ENCODE assay signal across 12 mouse cellular contexts in the genomic region with DNA sequence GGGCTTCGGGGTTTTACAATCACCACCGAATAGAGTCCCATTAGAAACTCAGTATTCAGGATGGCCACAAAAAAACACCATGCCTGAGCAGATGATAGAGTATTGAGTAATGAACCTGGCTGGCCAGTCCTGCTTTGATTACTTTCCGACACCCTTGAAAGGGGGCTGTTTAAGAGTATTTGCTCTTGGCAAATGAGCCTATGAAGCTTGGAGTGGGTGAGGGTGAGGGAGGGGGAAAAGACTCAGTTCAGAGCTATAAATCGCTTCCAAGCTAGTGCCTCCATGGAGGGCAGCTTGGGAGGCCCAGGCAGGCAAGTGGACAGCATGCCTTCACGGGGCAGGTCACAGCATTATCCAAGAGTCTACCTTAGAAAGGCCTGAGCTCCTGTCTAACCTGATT.
"Had no signal": no experiment of that assay in that cellular context is flagged by ENCODE, and none has a peak within 500 bp of the region (broad histone marks: within the 10 kb centered on the region; RNA-seq: fewer than 3 reads in every experiment).

No protein-coding gene starts in this region.

- DNase-seq: kidney, adult 2 months; kidney, postnatal 14 days; midbrain, embryonic 14.5 days; right cerebral cortex, adult 18-20 months; right cerebral cortex, postnatal 25 days; thymus, postnatal 36 days had no signal

- H3K9ac ChIP-seq: kidney, embryonic 15.5 days; limb, embryonic 13.5 days; liver, embryonic 14.5 days; neural tube, embryonic 15.5 days had no signal

- H3K27me3 ChIP-seq: kidney, embryonic 15.5 days; neural tube, embryonic 15.5 days had no signal

- H3K4me2 ChIP-seq: kidney, embryonic 15.5 days; limb, embryonic 13.5 days; neural tube, embryonic 15.5 days had no signal

- H3K27ac ChIP-seq: kidney, embryonic 15.5 days; limb, embryonic 13.5 days; liver, embryonic 14.5 days; midbrain, embryonic 10.5 days; neural tube, embryonic 15.5 days had no signal

- H3K9me3 ChIP-seq: kidney, embryonic 15.5 days; limb, embryonic 13.5 days; midbrain, embryonic 10.5 days; neural tube, embryonic 15.5 days had no signal

- H3K36me3 ChIP-seq: kidney, embryonic 15.5 days; limb, embryonic 13.5 days; midbrain, embryonic 10.5 days; neural tube, embryonic 15.5 days had no signal

- H3K4me1 ChIP-seq: kidney, embryonic 15.5 days; midbrain, embryonic 10.5 days had no signal

- H3K4me3 ChIP-seq: kidney, embryonic 15.5 days; limb, embryonic 13.5 days; midbrain, embryonic 10.5 days; myocyte; neural tube, embryonic 15.5 days had no signal
